Mouse (Mus musculus): ENCODE measurements around the gene Slc26a8.

DNA sequence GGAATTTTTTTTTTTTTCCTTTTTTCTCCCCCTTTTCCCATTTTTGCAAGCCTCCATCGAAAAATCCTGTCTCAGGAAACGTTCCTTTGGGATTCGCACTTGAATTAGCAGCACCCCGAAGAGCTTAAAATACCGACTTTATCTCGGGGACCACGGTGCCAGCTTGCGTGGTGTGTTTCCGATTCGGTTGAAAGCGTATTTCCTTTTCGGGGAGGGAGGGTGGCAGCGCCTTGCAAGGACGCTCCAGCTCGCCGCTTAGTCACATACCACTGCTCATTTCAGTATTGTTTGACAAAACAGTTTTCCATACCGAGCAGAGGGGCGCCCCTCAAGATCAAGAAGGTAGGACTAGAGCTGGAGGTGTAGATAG, 2.3 kb upstream of the Slc26a8 start:
- TF ChIP-seq CHD2 (IDR thresholded peaks at IDR 0.05; ENCODE audit: low read length) (no peak; the same call in 1 of the 2 replicates), NRF1 (IDR thresholded peaks at IDR 0.05; ENCODE audit: insufficient read depth, low read depth, low read length, poor library complexity, severe bottlenecking) (no peak), POLR2A (IDR thresholded peaks at IDR 0.05; ENCODE audit: control insufficient read depth in 1 of 2, insufficient read depth in 1 of 2, low read depth in 1 of 2, low read length in 2 of 2, poor library complexity in 1 of 2) (peak in 1 of 2 experiments; percentile 60; a peak in 2 of 4 replicates), MAZ (IDR thresholded peaks at IDR 0.05; ENCODE audit: low read depth, low read length) (peak; percentile 62; the same call in 1 of the 2 replicates), CTCF (IDR thresholded peaks at IDR 0.05 in 2 of 3, conservative IDR thresholded peaks at IDR 0.05 in 1 of 3; ENCODE audit: control insufficient read depth in 1 of 3, insufficient read depth in 1 of 3, low read depth in 2 of 3, low read length in 3 of 3, poor library complexity in 1 of 3, severe bottlenecking in 1 of 3) (no peak), RAD21 (IDR thresholded peaks at IDR 0.05; ENCODE audit: low read depth, low read length) (no peak), MAFK (IDR thresholded peaks at IDR 0.05; ENCODE audit: borderline replicate concordance, low read depth, low read length) (no peak; the same call in 1 of the 2 replicates), GATA1 (IDR thresholded peaks at IDR 0.05; ENCODE audit: low read depth, low read length) (peak; percentile 63; the same call in 1 of the 2 replicates), TBP (IDR thresholded peaks at IDR 0.05; ENCODE audit: low read depth, low read length) (peak; percentile 53; the same call in 1 of the 2 replicates), EP300 (IDR thresholded peaks at IDR 0.05; ENCODE audit: low read depth in 1 of 2, low read length in 2 of 2) (peak in 1 of 2 experiments; percentile 72; a peak in 2 of 4 replicates)

All from MEL (cell line).